Mouse (Mus musculus) B cell, adult (primary cell): ENCODE data around the gene Gm21943. TPM values are rescaled to one million over a fixed set of nuclear protein-coding genes. Genes with fewer than 3 reads are reported as not detected.

Experiments
- total RNA-seq: library from RNA; stranded (reverse); gene quantifications from 4 replicates; pipeline ENCODE4 v1.2.4, GENCODE M21; 2023; ENCODE audit not compliant: inconsistent age

Gene Gm21943
- total RNA-seq: not detected in 4 replicates

GRCm38 (mm10) chrY:57533644-57534043 lies at the start of gene Gm21943:
TSS of gene Gm21943 (minus strand) at chrY:57533744.

Other genes with a start within 250 kb of the Gm21943 start
- gene Gm28961, start 172.0 kb upstream of the Gm21943 start, total RNA-seq: not detected in 4 replicates